Mouse (Mus musculus) liver, postnatal 0 days (tissue): ENCODE measurements around the gene Zfp704.

Experiments
- CTCF ChIP-seq: sonication (generic); IDR thresholded peaks from 2 replicates; pipeline ENCODE4 v1.5.1; 2016; ENCODE audit warnings: antibody characterized with exemption, low read depth
- EP300 ChIP-seq: IDR thresholded peaks from 2 replicates; pipeline ENCODE4 v1.6.1; 2016; ENCODE audit warnings: antibody characterized with exemption, low read depth, mild to moderate bottlenecking

GRCm38 (mm10) chr3:9440466-9440865, 169.4 kb downstream of the Zfp704 start:
- no peak for TF ChIP-seq EP300
- no peak for TF ChIP-seq CTCF
